Mouse (Mus musculus): ENCODE results near the gene Insig2.

DNA sequence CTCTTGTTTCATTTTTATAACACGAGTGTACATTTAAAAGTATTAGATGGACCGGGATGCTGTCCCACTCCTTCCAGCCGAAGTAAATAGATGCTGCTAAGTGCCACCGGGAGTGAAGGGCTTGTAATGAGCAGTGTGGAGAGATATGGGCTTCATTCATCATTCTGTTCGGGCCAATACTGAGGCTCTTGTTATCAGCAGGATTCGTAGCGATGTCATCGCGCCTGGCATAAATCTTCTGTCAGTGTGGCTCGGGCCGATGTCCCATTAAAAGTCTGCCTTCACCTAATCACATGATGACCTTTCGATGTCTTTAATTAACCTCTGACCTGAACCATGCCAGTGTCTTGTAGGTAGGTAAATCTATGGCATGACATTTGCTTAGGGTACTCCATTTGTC lies 39.1 kb upstream of the Insig2 start:
- TF ChIP-seq CTCF (IDR thresholded peaks at IDR 0.05): no peak
- no peak for TF ChIP-seq POLR2A (IDR thresholded peaks at IDR 0.05; ENCODE audit: insufficient read depth, low read depth, low read length)
